Mouse (Mus musculus) liver, embryonic 14.5 days (tissue): Measurements from ENCODE around the gene Psme2b. TPM values are rescaled to one million over a fixed set of nuclear protein-coding genes. Genes with fewer than 3 reads are reported as not detected.
"Not testable (repeated sequence)": the region's sequence is repeated elsewhere in the genome, so short reads cannot be mapped to it uniquely, and the experiment has no call there.

Experiments used
- ATAC-seq: fragments of 200-750 bp; cut with Nextera tagmentation; 2 replicates; pipeline ENCODE4 v1.8.0; 2017; ENCODE audit warnings: moderate number of reproducible peaks, mild to moderate bottlenecking, moderate library complexity; ENCODE audit not compliant: insufficient read depth
- DNase-seq, 3 experiments: peaks; one replicate each; pipeline ENCODE4 v3.0.0-alpha.2; 2012 to 2013; ENCODE audit warnings: low read depth in 3 of 3, low spot score in 3 of 3
- H3K27ac ChIP-seq: fragments of 300-500 bp; sonication (generic); 2 replicates; pipeline ENCODE4 v1.5.1; 2014; ENCODE audit warnings: moderate library complexity, mild to moderate bottlenecking, control low read depth, inconsistent platforms
- H3K27me3 ChIP-seq: fragments of 300-500 bp; sonication (generic); 2 replicates; pipeline ENCODE4 v1.6.1; 2014; ENCODE audit warnings: mild to moderate bottlenecking, low read length, moderate library complexity; ENCODE audit not compliant: control insufficient read depth, insufficient read depth
- H3K36me3 ChIP-seq: fragments of 300-500 bp; sonication (generic); replicated peaks from 2 replicates; pipeline ENCODE4 v1.6.1; 2014; ENCODE audit warnings: low read depth; ENCODE audit not compliant: control insufficient read depth, insufficient read depth
- H3K4me1 ChIP-seq, 2 experiments: fragments of 200-500 bp in 1 of 2; fragments of 300-500 bp in 1 of 2; sonication (generic) in 1 of 2; replicated peaks; 2 replicates each; pipeline ENCODE4 v1.6.1; 2012 to 2014; ENCODE audit warnings: antibody characterized with exemption in 1 of 2, inconsistent platforms in 1 of 2, low read length in 1 of 2; ENCODE audit not compliant: control insufficient read depth in 2 of 2, insufficient read depth in 2 of 2
- H3K4me2 ChIP-seq: fragments of 300-500 bp; sonication (generic); 2 replicates; pipeline ENCODE4 v1.6.1; 2014; ENCODE audit warnings: low read depth, mild to moderate bottlenecking, control low read depth, moderate library complexity
- H3K4me3 ChIP-seq, 2 experiments: fragments of 200-500 bp in 1 of 2; fragments of 300-500 bp in 1 of 2; sonication (generic) in 1 of 2; 2 replicates each; pipeline ENCODE4 v1.5.1; 2012 to 2014; ENCODE audit warnings: low read depth in 2 of 2, low read length in 2 of 2, mild to moderate bottlenecking in 2 of 2, control low read depth in 1 of 2, inconsistent platforms in 1 of 2, moderate library complexity in 1 of 2; ENCODE audit not compliant: insufficient read depth in 1 of 2
- H3K9ac ChIP-seq: fragments of 300-500 bp; sonication (generic); replicated peaks from 2 replicates; pipeline ENCODE4 v1.6.1; 2014; ENCODE audit warnings: mild to moderate bottlenecking, control low read depth, moderate library complexity
- H3K9me3 ChIP-seq: fragments of 300-500 bp; sonication (generic); 2 replicates; pipeline ENCODE4 v1.6.1; 2016; ENCODE audit warnings: low read length, mixed read lengths; ENCODE audit not compliant: control insufficient read depth
- WGBS: fragments of 180-500 bp; shearing (Covaris S2); extraction: QIAGEN DNeasy Blood & Tissue Kit; methylation state at CpG from one replicate; pipeline ENCODE4 v1.1.7; 2014; ENCODE audit not compliant: insufficient replicate concordance; 5-methylcytosine and 5-hydroxymethylcytosine counted together
- polyA plus RNA-seq, 2 experiments: library from polyadenylated mRNA; depleted of rRNA in 1 of 2; stranded (reverse) in 1 of 2; unstranded in 1 of 2; fragments of >200 nt; fragmentation: Nextera tagmentation in 1 of 2; extraction: Ambion mirVana in 1 of 2; gene quantifications; 2 replicates each; pipeline versions ENCODE4 v1.2.1 to v1.2.3; 2012 to 2014

The Psme2b gene
- polyA plus RNA-seq (2012; rRNA removed) (0.71 and 1.3 TPM in 2 replicates), polyA plus RNA-seq (2014; fragmentation: Nextera tagmentation; extraction: Ambion mirVana) (2.8 and 3.1 TPM in 2 replicates)

DNA sequence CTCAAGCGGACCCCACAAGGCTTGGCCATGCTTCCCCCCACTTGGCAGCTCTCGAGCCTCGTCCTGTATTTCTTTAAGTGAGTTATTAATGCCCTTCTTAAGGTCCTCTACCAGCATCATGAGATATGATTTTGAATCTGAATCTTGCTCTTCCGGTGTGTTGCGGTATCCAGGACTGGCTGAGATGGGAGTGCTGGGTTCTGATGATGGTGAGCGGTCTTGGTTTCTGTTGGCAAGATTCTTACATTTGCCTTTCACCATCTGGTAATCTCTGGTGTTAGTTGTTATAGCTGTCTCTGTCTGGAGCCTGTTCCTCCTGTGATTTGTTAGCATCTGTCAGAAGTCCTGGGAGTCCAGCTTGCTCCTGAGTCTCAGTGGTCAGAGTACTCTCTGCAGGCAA is at the start of gene Psme2b:
TSS of gene Psme2b (minus strand) at position 101 of the 400 bp plus-strand sequence.
- not testable (repeated sequence) for H3K27ac ChIP-seq, H3K36me3 ChIP-seq, H3K9me3 ChIP-seq, DNase-seq, H3K4me1 ChIP-seq, H3K27me3 ChIP-seq, H3K4me3 ChIP-seq, H3K4me2 ChIP-seq, ATAC-seq, H3K9ac ChIP-seq
- WGBS: 77% methylated on average over 6 of the region's 6 CpGs

DNA sequence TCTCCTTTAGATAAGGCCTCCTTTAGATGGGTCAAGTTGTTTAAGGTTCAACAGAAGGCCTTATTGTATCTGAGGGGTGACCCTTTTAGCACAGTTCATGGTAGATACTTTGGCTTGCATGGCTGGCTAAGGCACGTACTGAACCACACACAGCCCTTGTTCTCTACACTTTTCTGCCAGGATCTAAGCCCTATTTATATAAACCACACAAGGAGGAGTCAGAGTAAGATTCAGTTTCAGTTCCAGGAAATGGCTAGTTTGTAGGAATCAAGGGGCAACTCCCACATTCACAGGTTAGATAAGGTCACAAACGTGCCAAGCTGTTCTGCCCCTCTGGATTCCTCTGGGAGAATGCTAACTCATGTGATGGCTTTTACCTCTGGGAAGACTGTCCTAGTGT is 48.0 kb upstream of the Psme2b start, which contains the start of gene Tgtp1:
TSS of gene Tgtp1 (minus strand) at position 155 of the 400 bp plus-strand sequence.
- DNase-seq, H3K27me3 ChIP-seq, H3K36me3 ChIP-seq, H3K4me2 ChIP-seq, H3K4me1 ChIP-seq, H3K27ac ChIP-seq, H3K9ac ChIP-seq, H3K9me3 ChIP-seq, H3K4me3 ChIP-seq, ATAC-seq: not testable (repeated sequence)
- 8% methylated on average over 2 of the region's 2 CpGs for WGBS

GRCm38 (mm10) chr11:48993296-48993695 is 47.3 kb upstream of the Psme2b start:
- not testable (repeated sequence) for H3K4me1 ChIP-seq, H3K4me2 ChIP-seq, H3K36me3 ChIP-seq, H3K27ac ChIP-seq, H3K27me3 ChIP-seq, H3K4me3 ChIP-seq, ATAC-seq, DNase-seq, H3K9ac ChIP-seq, H3K9me3 ChIP-seq
- WGBS: 33% methylated on average over 10 of the region's 10 CpGs

GRCm38 (mm10) chr11:48991740-48992520 is 45.9 kb upstream of the Psme2b start, which contains the start of gene Gm12185:
Gene Gm12185, minus strand, starts transcription at chr11:48992226.
- not testable (repeated sequence) for H3K27me3 ChIP-seq, H3K4me3 ChIP-seq, DNase-seq, H3K36me3 ChIP-seq, ATAC-seq, H3K27ac ChIP-seq, H3K4me2 ChIP-seq, H3K9me3 ChIP-seq, H3K4me1 ChIP-seq, H3K9ac ChIP-seq
- 41% methylated on average over 4 of the region's 4 CpGs for WGBS

GRCm38 (mm10) chr11:48989981-48990380 is 44.0 kb upstream of the Psme2b start:
- not testable (repeated sequence) for H3K9ac ChIP-seq, H3K9me3 ChIP-seq, H3K4me1 ChIP-seq, ATAC-seq, H3K27ac ChIP-seq, DNase-seq, H3K4me3 ChIP-seq, H3K36me3 ChIP-seq, H3K27me3 ChIP-seq, H3K4me2 ChIP-seq
- WGBS: 41% methylated on average over 1 of the region's 2 CpGs

GRCm38 (mm10) chr11:48988219-48988618 is 42.2 kb upstream of the Psme2b start:
- not testable (repeated sequence) for H3K9ac ChIP-seq, H3K4me3 ChIP-seq, H3K27ac ChIP-seq, ATAC-seq, H3K36me3 ChIP-seq, H3K27me3 ChIP-seq, DNase-seq, H3K4me2 ChIP-seq, H3K4me1 ChIP-seq, H3K9me3 ChIP-seq
- 36% methylated on average over 2 of the region's 3 CpGs for WGBS

DNA sequence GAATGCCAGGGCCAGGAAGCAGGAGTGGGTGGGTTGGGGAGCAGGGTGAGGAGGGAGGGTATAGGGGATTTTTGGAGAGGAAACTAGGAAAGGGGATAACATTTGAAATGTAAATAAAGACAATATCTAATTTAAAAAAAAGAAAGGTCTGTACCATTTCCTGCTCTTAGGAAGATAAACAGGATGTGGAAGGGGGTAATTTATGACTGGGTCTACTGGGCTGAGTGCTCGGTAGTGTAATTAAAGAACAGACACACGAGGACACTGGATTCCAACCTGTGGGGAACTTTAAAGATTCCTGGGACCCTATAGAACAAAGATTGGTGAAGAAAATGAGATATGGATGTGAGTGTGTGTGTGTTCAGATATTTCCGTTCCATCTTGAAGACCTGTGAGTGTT is 36.9 kb upstream of the Psme2b start:
- not testable (repeated sequence) for H3K27ac ChIP-seq, H3K4me1 ChIP-seq, H3K27me3 ChIP-seq, H3K36me3 ChIP-seq, H3K4me2 ChIP-seq, H3K9ac ChIP-seq, H3K4me3 ChIP-seq, H3K9me3 ChIP-seq, DNase-seq, ATAC-seq
- WGBS: no CpG with 5 or more reads among the region's 3 CpGs

DNA sequence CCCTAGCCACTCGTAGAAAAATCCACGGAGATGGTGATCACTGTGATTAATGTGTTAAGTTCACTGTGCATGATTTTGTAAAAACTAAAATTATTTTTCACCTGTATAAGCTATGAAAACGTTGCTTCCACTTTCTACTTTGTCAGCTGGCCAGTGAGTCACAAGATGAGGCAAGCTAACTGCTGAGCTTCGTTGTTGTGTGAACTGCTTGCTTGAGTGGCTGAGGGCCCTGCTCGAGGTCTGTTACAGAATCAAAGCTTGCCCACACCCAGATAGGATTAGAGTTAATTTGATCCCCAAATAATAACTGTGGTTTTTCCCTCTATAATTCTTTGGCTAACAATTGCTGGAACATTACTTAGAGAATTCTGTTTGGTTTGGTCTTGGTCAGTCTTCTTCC is 34.1 kb upstream of the Psme2b start:
- H3K4me1 ChIP-seq, H3K9me3 ChIP-seq, H3K9ac ChIP-seq, H3K27me3 ChIP-seq, DNase-seq, H3K27ac ChIP-seq, ATAC-seq, H3K4me2 ChIP-seq, H3K36me3 ChIP-seq, H3K4me3 ChIP-seq: not testable (repeated sequence)
- WGBS: no CpG with 5 or more reads among the region's 5 CpGs
